Mouse (Mus musculus) heart, adult 18-20 months (tissue): Measurements from ENCODE around the gene Akr1a1. TPM values are rescaled to one million over a fixed set of nuclear protein-coding genes. Genes with fewer than 3 reads are reported as not detected.

Source experiments
- DNase-seq, 2 experiments: peaks; one replicate each; pipeline ENCODE4 v3.0.0; 2021 to 2022; ENCODE audit warnings: mixed read lengths in 1 of 2
- total RNA-seq, 2 experiments: library from RNA; stranded (reverse); gene quantifications; 2 replicates each; pipeline ENCODE4 v1.2.3; 2021

The Akr1a1 gene
- total RNA-seq, 2 experiments from 2014 or later = 310 to 328 TPM

DNA sequence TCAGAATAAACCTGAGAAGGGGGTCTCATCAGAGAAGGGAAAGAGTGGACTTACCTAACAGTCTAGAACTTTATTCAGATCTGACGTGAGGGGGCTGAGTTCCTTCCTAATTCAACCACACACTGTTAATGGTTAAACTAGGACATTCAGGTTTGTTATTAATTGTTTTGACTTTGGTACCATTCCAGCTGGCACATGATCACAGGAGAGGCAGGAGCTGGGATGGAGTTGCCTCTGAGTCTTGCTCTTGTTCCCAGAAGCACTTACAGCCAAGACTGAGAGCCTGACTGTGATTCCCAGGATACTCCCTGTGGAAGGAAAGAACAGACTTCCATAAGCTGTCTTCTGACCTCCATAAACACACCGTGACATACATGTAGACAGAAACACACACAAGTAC is 8.0 kb upstream of the Akr1a1 start:
- DNase-seq = peak in 1 of 2 experiments; percentile 25

DNA sequence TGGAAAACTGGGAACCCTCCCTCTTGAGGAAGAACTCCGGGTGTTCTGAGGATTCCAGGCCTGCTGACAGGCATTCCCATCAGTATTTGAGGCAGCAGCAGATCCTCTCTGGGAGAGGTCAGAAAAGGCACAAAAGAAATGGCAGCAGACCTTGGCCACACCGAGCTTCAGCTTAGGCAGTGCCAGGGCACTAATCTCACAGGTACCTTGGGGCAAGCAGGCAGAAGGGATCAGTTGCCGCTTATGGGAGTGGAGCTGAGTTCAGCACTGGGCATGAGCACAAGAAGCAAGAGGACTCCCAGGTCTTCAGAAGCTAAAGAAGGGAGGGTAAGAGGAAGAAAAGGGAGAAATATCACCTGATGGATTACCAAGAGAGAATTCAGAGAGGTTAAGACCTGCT is 6.5 kb upstream of the Akr1a1 start:
- DNase-seq = no peak

DNA sequence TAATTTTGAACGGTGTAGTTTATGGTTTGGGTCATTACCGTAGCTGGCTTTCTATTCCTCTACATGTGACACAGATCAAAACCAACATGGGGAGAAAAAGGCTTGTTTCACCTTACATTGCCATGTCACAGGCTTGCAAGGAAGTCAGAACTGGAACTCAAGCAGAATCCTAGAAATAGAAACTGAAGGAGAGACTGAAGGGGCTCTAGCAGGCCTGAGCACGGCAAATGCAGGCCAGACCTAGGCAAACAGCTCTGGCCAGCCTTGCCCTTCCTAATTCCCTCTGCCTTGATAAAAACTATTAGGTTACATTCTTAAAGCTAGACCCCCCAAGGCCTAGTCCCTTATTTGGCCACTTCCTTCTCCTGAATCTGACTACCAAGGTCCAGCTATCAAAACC is 4.2 kb upstream of the Akr1a1 start:
- DNase-seq = no peak

DNA sequence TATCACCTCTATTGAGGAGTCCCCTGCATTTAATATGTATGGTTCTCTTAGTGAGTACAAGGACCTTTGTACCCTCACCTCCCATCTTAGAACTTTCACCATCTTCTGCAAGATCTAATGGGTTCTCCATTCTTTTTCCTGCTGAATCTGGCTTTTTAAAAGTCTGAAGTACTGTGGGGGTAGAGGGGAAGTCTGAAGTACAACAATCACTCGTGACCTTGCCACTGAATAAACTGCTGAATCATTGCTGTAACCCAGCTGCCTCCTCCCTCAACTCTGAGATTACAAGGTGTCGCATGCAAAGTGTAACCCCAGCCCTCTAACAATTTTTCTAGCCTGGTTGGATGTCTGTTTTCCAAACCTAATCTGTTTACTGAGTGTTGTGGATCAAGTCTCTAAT is 3.6 kb upstream of the Akr1a1 start:
- DNase-seq = peak in 1 of 2 experiments; percentile 44

DNA sequence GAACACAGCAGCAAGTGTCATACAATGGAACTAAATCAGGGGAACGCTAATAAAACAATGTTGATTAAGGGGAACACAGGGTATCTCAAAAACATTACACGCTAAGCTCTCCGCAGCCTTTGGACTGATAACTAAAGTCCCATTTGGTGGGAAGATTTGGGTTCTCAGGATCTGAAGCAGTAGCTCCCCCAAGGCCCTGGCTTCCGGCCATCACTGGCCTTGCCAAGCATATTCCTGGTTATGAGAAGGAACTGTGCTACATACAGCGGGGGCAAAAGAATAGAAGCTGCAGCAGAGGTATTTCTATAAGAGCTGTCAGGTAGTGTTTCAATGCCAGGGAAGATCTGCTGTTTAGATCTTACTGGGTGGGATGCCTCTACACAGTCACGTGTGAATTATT is 1.7 kb upstream of the Akr1a1 start:
- no peak for DNase-seq

DNA sequence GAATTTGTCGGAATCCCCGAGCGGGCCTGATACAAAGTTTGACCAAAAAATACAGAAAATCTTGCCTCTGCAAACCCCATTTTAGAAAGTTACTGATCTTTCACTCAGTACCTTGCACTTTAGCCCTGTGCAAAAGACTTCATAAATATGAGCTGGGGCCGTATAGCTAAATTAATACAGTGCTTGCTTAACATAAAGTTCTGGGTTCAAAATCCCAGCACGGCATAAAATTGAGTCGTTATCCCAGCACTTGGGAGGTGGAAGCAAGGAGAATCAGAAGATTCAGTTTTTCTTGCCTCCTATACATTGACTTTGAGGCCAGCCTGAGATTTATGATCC is 286 bp upstream of the Akr1a1 start:
- no peak for DNase-seq

DNA sequence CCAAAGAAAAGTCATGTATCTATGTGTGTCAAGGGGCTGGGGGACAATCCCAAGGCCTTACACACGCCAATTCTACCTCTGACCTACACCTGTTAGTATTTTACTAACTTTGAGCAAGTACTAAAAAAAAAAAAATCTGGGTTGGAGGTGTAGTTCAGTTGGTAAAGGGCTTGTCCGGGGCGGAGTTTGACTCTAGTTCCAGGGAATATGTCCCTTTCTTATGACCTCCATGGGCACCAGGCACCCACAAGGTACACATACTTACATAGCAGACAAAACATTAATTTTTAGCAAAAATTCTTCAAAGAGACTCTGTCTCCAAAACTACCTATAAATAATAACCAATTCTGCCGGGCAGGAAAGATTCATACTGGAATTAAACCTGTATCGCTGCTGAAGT is 1.1 kb downstream of the Akr1a1 start:
- no peak for DNase-seq

DNA sequence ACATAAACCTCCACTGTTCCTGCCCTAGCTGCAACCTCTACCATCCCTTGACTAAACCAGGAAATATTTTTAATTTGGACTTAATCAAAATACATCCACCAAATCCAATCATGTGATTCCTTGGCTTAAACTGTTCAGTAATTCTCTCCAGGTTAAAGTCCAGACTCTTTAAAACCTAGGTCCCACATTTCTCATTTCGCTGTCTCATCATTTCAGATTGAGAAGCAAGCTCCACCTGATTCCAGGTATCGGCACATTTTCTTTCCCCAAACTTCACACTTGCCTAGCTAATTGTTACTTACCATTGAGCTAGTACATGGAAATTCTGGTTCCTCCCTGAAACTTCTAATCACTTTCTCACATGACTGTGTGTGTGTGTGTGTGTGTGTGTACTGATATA is 2.1 kb downstream of the Akr1a1 start:
- no peak for DNase-seq

DNA sequence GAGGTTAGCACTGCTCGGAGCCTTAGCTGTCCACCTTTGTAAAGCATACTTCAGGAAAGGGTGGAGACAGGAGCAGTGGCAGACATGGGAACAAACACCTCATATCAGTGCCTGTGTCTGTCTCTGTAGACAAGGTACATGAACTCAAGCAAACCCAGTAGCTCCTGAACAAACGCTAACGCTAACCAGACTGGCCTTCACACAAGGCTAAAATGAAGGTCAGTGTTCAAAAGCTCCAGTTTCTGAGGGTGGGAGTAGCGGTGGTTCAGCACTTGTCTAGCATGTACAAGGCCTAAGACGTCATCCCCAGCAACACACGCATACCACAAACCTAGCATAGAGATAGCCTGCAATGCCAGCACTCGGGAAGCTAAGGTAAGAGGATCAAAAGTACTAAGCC is 5.9 kb downstream of the Akr1a1 start:
- DNase-seq = no peak

DNA sequence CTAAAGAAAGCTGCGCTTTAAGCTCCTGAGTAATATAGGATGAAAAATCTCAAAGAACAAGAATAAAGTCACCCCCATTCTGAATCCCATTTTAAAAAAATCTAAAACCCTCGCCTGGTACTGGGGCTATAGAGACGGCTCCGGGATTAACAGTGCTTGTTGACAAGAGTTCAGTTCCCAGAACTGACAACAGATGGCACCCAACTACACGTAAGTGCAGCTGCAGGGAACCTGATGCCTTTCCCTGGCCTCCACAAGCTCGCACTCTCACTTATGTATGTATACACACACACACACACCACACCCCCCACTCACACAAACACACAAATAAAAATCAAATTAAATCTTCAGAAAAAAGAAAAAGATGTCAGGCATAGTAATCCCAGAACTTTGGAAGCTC is 7.2 kb downstream of the Akr1a1 start:
- peak; percentile 25 to 48 for DNase-seq

DNA sequence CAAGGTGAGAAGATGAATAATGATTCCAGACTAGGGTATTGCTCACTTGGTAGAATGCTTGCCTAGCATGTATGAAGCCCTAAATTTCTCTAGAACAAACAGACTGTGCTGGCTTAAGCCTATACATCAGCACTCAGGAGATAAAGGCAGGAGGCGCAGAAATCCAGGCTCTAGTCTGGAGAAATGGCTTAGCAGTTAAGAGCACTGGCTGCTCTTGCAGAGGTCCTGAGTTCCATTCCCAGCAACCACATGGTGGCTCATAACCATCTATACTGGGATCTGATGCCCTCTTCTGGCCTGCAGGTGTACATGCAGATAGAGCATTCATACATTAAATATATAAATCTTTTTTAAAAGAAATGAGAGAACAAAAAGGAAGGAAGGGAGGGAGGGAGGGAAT is 9.4 kb downstream of the Akr1a1 start:
- no peak for DNase-seq

DNA sequence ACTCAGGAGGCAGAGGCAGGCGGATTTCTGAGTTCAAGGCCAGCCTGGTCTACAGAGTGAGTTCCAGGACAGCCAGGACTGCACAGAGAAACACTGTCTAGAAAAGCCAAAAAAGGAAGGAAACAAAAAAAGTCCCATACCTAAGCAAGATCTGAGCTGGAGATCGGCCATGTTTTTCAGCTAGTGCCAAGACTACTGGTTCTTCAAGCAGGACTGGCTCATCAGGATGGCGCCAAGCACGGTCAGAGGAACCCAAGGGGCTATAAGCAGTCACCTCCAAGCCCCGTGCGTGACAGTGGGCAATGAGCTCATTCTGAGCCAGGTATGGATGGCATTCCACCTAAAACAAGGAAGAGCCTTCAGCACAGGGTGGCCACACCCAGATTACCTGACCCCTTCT is 12.7 kb downstream of the Akr1a1 start:
- no peak for DNase-seq

DNA sequence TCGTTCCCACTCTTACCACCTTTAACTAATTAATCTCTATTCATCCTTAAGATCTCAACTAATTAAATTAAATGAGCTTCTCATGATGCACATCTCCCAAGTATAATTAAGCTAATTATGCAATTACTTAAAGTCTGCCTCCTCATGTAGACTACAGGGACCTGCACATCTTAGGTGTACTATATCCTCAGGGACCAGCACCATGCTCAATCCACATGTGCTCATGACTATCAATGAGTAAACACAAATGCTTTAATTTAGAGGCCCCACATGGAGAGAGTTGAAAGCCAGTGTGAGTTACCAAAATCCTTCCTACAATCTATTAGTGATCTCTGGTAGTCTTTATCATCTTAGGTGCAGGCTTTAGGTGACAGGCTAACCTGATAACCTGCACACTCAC is 16.3 kb downstream of the Akr1a1 start:
- DNase-seq = no peak

DNA sequence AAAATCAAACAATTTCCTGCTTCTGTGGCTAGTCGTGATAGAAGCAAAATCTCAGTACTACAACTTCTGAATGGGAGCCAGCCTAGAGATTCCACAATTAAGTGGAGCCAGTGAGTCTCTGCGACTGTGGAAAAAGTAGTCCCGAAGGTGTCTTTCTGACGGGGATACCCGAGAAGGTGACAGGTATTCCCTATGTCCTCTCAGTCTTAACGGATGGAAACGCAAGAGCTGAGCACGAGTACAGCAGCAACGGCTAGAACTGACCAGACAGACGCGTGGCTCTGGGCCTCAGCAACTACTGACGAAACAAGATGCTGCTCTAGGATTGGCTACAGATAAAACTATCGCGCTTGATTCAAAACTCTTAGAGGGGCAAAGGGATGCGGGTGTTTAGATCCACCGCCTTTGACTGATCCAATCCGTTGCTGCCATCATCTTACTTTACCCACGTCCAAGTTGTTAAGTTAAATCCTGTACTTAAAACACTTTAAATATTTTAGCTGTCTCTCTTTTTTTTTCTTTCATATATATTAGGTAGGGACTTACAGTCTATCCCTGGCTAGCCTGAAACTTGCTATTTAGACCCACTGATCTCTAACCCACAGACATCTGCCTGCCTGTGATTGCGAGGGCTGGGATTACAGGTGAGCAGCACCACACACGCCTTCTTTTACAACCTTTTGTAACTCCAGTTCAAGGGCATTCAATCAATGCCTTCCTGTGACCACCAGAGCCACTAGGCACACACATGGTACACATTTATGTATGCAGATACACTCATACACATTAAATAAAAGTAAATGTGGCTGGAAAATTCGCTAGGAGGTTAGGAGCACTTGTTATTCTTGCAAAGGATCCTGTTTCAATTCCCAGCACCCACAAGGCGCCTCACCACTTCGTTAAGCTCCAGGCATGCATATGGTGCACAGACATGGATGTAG is 23.5 kb downstream of the Akr1a1 start, which contains the start of gene Nasp:
Gene Nasp, minus strand, starts transcription at position 220 of the 941 bp plus-strand sequence.
- peak; percentile 91 to 92 for DNase-seq

DNA sequence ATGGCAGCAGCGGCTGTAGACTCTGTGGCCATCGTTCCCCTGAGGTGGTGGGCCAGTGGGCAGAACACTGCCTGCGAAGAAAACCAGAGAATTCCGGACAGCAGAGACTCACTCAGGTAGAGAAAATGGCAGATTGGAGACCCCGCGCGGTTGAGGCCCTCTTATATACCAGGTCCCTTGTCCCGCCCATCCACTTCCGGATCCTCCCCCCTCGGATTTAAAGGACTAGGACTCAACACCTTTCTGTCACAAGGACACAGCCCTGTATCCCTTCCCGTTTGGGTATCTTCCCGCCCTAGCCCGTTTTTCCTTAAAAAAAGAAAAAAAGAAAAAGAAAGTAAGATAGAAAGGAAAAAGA is 24.1 kb downstream of the Akr1a1 start:
- DNase-seq = peak; percentile 95 to 98

DNA sequence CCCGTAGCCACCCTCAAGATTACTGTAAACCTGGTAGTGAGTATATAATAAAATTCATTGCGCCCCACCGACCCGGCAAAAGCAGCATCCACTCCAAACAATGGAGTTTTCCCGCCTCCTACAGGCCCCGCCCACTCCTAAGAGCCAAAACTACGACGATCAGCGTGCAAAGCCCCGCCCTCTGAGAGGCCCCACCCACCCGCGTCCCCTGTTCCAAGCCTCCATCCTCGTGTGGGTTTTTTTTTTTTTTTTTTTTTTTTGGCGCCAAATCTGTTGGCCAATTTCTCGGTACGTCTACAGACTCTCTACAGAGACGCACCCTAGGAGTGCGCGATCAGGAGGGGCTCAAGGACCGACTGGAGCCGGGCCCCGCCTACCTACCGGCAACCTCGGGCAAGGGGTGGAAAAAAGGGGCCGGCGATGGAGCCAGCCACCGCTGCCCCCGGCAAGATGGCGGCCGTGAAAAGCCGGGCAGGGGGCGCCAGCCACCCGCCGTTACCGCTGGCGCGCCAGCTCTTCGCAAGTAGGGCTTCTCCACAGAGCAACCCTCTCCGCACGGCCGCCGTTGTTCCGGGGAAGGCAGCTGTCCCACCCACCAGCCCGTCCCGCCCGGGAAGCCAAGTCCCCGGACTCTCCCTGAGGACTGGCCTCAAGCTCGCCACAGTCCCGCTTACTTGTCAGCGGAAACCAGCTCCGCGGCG is 24.7 kb downstream of the Akr1a1 start:
- DNase-seq = peak; percentile 82 to 88

DNA sequence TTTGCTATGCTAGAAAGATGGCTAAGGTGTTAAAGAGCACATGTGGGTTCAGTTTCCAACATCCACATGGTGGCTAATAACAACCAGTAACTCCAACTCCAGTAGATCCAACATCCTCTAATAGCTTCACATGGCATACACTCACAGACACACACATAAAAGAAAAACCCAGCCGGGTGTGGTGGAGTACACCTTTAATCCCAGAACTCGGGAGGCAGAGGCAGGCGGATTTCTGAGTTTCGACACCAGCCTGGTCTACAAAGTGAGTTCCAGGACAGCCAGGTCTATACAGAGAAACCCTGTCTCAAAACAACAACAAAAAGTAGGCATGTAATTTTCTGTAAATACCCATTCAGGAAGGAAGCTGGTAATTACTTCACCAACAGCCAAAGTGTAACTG is 26.6 kb downstream of the Akr1a1 start:
- DNase-seq = no peak

DNA sequence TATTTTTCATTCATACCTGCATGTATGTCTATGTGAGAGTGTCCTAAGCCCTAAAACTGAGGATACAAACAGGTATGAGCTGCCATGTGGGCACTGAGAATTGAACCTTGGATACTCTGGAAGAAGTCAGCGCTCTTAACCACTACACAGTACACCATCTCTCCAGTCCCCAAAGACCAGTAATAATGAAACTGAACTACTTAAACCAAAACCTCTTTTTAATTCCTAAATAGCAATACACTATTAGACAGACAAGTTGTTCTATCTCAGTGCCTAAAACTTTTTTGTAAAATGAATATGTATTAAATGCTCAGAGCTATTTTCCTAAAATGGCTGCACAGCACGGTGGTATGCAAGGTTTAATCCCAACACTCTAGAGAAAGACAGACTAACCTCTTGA is 36.2 kb downstream of the Akr1a1 start:
- DNase-seq = no peak

DNA sequence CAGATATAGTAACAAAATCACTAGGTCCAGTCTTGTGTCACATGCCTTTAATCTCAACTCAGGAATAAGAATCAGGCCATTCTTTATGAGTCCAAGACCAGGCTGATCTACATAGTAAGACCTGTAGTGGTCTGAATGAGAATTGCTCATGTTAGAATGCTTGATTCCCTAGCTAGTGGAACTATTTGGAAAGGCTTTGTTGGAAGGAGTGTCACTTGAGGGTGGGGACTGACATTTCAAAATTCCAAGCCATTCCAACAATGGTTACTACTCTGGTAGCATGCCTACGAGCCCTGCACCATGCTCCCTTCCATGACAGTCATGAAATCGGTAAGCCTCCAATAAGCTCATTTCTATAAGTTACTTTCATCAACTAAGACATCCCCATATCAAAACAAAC is 38.9 kb downstream of the Akr1a1 start:
- no peak for DNase-seq

DNA sequence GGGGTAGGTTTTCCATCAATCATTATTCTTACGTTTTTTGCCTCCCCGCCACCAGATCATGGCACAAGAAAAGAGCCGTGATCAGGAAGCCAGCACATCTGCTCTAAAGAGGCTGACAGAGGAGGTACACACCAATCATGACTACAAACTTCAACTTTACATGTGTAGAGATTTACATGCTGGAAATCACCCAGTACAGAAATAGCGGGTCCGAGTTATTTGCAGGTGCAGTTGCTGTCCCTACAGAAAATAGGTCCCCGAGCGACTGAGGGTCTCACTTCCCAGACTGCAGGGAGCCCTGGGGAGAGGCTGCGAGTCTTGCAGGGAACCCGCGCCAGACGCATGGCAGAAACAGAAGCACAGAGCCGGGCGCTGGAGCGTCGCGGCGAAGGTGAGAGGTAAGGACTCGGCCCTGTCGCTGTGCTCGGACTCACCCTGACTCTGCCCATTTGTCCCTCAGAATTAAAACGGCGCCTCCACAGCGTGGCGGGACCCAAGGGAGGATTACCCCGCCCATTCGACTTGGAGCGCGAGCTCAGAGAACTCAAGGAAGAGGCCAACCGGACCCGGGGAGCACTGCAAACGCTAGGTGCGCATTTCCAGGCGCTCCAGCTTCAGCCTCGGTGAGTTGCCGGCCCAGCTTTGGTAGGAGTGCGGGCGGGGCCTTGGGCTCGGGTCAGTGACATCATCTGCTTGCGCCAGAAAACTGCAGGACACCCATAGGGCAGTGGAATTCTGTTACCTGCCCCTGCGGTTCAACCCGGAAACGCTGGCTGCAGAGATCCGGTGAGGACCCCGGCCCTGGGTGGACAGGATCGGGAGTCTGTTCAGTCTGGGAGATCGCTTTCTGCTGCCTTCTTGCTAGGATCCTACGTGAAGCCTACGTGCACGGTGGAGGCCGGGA is 54.2 kb downstream of the Akr1a1 start:
- DNase-seq = peak; percentile 92 to 93

DNA sequence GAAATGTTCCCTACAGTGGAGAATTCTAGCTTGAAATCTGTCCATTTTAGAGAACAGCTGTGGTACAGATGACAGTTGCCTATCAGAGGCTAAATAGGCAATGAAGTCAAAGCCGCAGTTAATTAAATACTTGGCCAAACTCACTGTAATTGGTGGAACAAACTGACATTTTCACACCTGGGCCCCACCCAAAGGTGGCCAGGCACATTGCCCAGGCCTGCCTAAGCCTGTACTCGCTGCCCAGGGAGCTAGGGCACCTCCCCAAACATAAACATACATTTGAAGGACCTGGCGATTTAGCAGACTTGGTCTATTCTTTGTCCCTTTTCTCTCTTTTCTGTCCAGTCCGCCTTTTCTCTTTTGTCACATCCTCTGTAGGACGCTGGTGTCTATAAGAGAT is 55.1 kb downstream of the Akr1a1 start, which contains the start of gene Ccdc17:
Gene Ccdc17, plus strand, starts transcription at position 276 of the 400 bp plus-strand sequence.
- no peak for DNase-seq

DNA sequence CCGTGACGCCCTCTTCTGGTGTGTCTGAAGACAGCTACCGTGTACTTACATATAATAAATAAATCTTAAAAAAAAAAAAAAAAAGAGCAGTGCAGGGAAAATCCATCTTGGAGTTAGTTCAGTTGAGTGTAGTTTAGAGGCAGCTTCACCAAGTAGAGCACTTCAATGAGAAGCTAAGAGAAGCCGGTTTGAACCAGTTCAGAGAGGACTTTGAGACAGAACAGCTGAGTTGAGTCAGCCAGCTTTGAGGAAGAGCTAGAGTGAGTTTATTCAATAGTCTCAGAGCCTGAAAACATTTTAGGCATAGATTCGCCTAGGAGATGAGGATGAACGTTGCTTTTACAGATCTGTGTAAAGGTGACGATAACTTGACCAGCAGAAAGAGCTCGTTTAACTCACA is 55.7 kb downstream of the Akr1a1 start:
- no peak for DNase-seq
